Mouse (Mus musculus): ENCODE results near the gene Asgr1. TPM values are rescaled to one million over a fixed set of nuclear protein-coding genes. Genes with fewer than 3 reads are reported as not detected.
A peak's percentile ranks its signal among the peaks of the same experiment; 100 is the strongest.

Gene Asgr1
- polyA plus RNA-seq, 1 experiment from 2014 or later: 2.4 TPM

- no peak overlapping the region for H3K4me3 ChIP-seq (replicated peaks; ENCODE audit: low read length)
- no peaks in the 10 kb centered on the region for H3K36me3 ChIP-seq (replicated peaks; ENCODE audit: control insufficient read depth, insufficient read depth)
- no peaks in the 10 kb centered on the region for H3K4me1 ChIP-seq (replicated peaks; ENCODE audit: control insufficient read depth, insufficient read depth, low read length)
- DNase-seq (ENCODE audit: low spot score) (peak; percentile 86), ATAC-seq (ENCODE audit: low FRiP score) (no peak; the same call in 1 of the 2 replicates)
- H3K4me2 ChIP-seq (replicated peaks): peak overlapping the region; percentile 16; the same call in 1 of the 2 replicates
- WGBS: 41% methylated on average over 17 of the region's 17 CpGs
- H3K27ac ChIP-seq: no peak overlapping the region
- H3K9ac ChIP-seq: no peak overlapping the region
- no peaks in the 10 kb centered on the region for H3K27me3 ChIP-seq (ENCODE audit: control insufficient read depth, insufficient read depth, low read length)
- H3K9me3 ChIP-seq (ENCODE audit: control insufficient read depth, low read length): no peaks in the 10 kb centered on the region
Measured at GRCm38 (mm10) chr11:70074379-70075071, 20.6 kb downstream of the Asgr1 start.

GRCm38 (mm10) chr11:70075581-70075980 is 21.7 kb downstream of the Asgr1 start:
- Histone ChIP-seq H3K27ac (no peak overlapping the region), H3K36me3 (replicated peaks; ENCODE audit: control insufficient read depth, insufficient read depth) (no peaks in the 10 kb centered on the region), H3K4me1 (replicated peaks; ENCODE audit: control insufficient read depth, insufficient read depth, low read length) (no peaks in the 10 kb centered on the region), H3K9ac (no peak overlapping the region), H3K4me2 (replicated peaks) (no peak overlapping the region), H3K4me3 (replicated peaks; ENCODE audit: low read length) (no peak overlapping the region), H3K9me3 (ENCODE audit: control insufficient read depth, low read length) (no peaks in the 10 kb centered on the region), H3K27me3 (ENCODE audit: control insufficient read depth, insufficient read depth, low read length) (no peaks in the 10 kb centered on the region)
- DNase-seq (ENCODE audit: low spot score): no peak
- ATAC-seq (ENCODE audit: low FRiP score): no peak
- WGBS: 86% methylated on average over 6 of the region's 6 CpGs

GRCm38 (mm10) chr11:70077441-70077840 is 23.6 kb downstream of the Asgr1 start:
- 59% methylated on average over 2 of the region's 3 CpGs for WGBS
- ATAC-seq (ENCODE audit: low FRiP score) (no peak), DNase-seq (ENCODE audit: low spot score) (no peak)
- H3K9ac ChIP-seq: no peak overlapping the region
- H3K36me3 ChIP-seq (replicated peaks; ENCODE audit: control insufficient read depth, insufficient read depth): no peaks in the 10 kb centered on the region
- H3K9me3 ChIP-seq (ENCODE audit: control insufficient read depth, low read length): no peaks in the 10 kb centered on the region
- H3K4me1 ChIP-seq (replicated peaks; ENCODE audit: control insufficient read depth, insufficient read depth, low read length): no peaks in the 10 kb centered on the region
- H3K27ac ChIP-seq: no peak overlapping the region
- H3K4me3 ChIP-seq (replicated peaks; ENCODE audit: low read length): no peak overlapping the region
- H3K4me2 ChIP-seq (replicated peaks): no peak overlapping the region
- H3K27me3 ChIP-seq (ENCODE audit: control insufficient read depth, insufficient read depth, low read length): no peaks in the 10 kb centered on the region

DNA sequence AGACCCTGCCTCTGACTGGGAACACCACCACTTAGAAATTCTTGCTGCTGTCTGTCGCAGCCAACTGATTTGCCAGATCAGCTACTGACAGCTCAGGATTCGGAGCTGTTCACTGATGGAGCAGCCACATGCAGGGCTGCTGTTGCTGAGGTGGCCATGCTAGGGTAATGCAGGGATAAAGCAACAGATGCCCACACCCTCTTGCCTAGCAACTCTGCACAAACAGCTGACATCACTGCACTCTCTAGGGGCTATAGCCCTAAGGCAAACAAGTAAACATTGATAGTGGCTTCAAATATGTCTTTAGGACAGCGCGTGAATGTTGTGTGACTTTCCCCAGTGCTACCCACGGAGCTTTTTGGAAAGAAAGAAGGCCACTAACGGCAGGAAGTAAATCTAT is 25.3 kb downstream of the Asgr1 start:
- H3K27ac ChIP-seq: no peak overlapping the region
- DNase-seq (ENCODE audit: low spot score) (no peak), ATAC-seq (ENCODE audit: low FRiP score) (no peak)
- H3K27me3 ChIP-seq (ENCODE audit: control insufficient read depth, insufficient read depth, low read length): no peaks in the 10 kb centered on the region
- no peaks in the 10 kb centered on the region for H3K36me3 ChIP-seq (replicated peaks; ENCODE audit: control insufficient read depth, insufficient read depth)
- H3K9me3 ChIP-seq (ENCODE audit: control insufficient read depth, low read length): no peaks in the 10 kb centered on the region
- H3K4me3 ChIP-seq (replicated peaks; ENCODE audit: low read length): no peak overlapping the region
- WGBS: 75% methylated on average over 6 of the region's 6 CpGs
- no peak overlapping the region for H3K4me2 ChIP-seq (replicated peaks)
- H3K9ac ChIP-seq: no peak overlapping the region
- H3K4me1 ChIP-seq (replicated peaks; ENCODE audit: control insufficient read depth, insufficient read depth, low read length): no peaks in the 10 kb centered on the region

- DNase-seq (ENCODE audit: low spot score) (no peak), ATAC-seq (ENCODE audit: low FRiP score) (no peak)
- Histone ChIP-seq H3K9ac (no peak overlapping the region), H3K27ac (no peak overlapping the region), H3K4me2 (replicated peaks) (no peak overlapping the region), H3K9me3 (ENCODE audit: control insufficient read depth, low read length) (no peaks in the 10 kb centered on the region), H3K36me3 (replicated peaks; ENCODE audit: control insufficient read depth, insufficient read depth) (no peaks in the 10 kb centered on the region), H3K4me3 (replicated peaks; ENCODE audit: low read length) (no peak overlapping the region), H3K27me3 (ENCODE audit: control insufficient read depth, insufficient read depth, low read length) (no peaks in the 10 kb centered on the region), H3K4me1 (replicated peaks; ENCODE audit: control insufficient read depth, insufficient read depth, low read length) (no peaks in the 10 kb centered on the region)
- WGBS: 77% methylated on average over 7 of the region's 7 CpGs
Measured at GRCm38 (mm10) chr11:70079928-70080327, 26.0 kb downstream of the Asgr1 start.

GRCm38 (mm10) chr11:70080803-70081590 is 27.1 kb downstream of the Asgr1 start:
- H3K4me2 ChIP-seq (replicated peaks): no peak overlapping the region
- H3K9me3 ChIP-seq (ENCODE audit: control insufficient read depth, low read length): no peaks in the 10 kb centered on the region
- ATAC-seq (ENCODE audit: low FRiP score): no peak
- H3K36me3 ChIP-seq (replicated peaks; ENCODE audit: control insufficient read depth, insufficient read depth): no peaks in the 10 kb centered on the region
- H3K4me1 ChIP-seq (replicated peaks; ENCODE audit: control insufficient read depth, insufficient read depth, low read length): no peaks in the 10 kb centered on the region
- no peak for DNase-seq (ENCODE audit: low spot score)
- H3K27ac ChIP-seq: no peak overlapping the region
- H3K27me3 ChIP-seq (ENCODE audit: control insufficient read depth, insufficient read depth, low read length): no peaks in the 10 kb centered on the region
- no peak overlapping the region for H3K4me3 ChIP-seq (replicated peaks; ENCODE audit: low read length)
- WGBS: 83% methylated on average over 15 of the region's 15 CpGs
- H3K9ac ChIP-seq: no peak overlapping the region

DNA sequence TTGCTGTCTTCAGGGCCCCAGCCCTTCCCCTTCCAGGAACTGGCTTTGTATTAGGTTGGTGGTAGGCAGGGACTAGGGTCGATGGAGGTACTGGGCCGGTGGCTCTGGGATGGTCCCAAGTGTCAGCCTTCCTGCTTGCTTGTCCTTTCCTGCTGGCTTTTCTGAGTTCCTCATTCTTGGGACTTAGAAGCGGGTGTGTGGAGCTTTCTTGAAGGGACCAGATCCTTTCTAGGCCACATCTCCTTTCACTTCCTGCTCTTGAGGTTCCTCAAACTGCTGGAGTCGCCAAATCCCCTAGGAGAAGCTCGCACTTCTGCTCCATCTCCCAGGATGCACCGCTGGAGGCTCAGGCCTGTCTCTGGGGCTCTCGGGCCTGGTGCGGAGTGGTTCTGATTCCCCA is 30.7 kb downstream of the Asgr1 start:
- no peak overlapping the region for H3K4me2 ChIP-seq (replicated peaks)
- H3K27me3 ChIP-seq (ENCODE audit: control insufficient read depth, insufficient read depth, low read length): no peaks in the 10 kb centered on the region
- DNase-seq (ENCODE audit: low spot score) (no peak), ATAC-seq (ENCODE audit: low FRiP score) (no peak)
- no peak overlapping the region for H3K9ac ChIP-seq
- H3K9me3 ChIP-seq (ENCODE audit: control insufficient read depth, low read length): no peaks in the 10 kb centered on the region
- no peak overlapping the region for H3K27ac ChIP-seq
- WGBS: 80% methylated on average over 8 of the region's 8 CpGs
- no peak overlapping the region for H3K4me3 ChIP-seq (replicated peaks; ENCODE audit: low read length)
- H3K36me3 ChIP-seq (replicated peaks; ENCODE audit: control insufficient read depth, insufficient read depth): no peaks in the 10 kb centered on the region
- H3K4me1 ChIP-seq (replicated peaks; ENCODE audit: control insufficient read depth, insufficient read depth, low read length): no peaks in the 10 kb centered on the region

GRCm38 (mm10) chr11:70091986-70092783 is 38.3 kb downstream of the Asgr1 start, which contains the start of gene Asgr2:
Gene Asgr2, plus strand, starts transcription at chr11:70092644.
- H3K4me2 ChIP-seq (replicated peaks): no peak within 1 kb of the TSS
- H3K36me3 ChIP-seq (replicated peaks; ENCODE audit: control insufficient read depth, insufficient read depth): no peaks in the 10 kb centered on the region
- H3K9me3 ChIP-seq (ENCODE audit: control insufficient read depth, low read length): no peaks in the 10 kb centered on the region

DNA sequence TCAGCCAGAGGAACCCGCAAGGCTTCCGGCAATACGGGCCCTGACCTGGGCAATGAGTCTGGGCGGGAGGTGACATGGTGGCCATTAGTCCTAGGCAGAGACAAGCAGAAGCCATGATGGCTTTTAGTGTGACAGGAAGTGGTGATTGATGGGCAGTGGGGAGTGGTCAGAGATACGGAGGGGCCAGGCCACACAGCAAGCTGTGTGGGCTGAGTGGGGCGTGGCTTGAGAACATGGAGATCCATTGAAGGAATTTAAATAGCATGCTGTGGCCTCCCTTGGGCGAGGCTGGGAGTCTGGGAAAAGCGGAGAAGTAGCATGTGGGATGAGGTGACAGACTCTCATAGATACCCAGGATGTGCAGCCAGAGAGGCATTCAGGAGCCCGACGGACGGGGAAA is 43.5 kb downstream of the Asgr1 start:
- Histone ChIP-seq H3K27me3 (ENCODE audit: control insufficient read depth, insufficient read depth, low read length) (no peaks in the 10 kb centered on the region), H3K27ac (no peak overlapping the region), H3K4me1 (replicated peaks; ENCODE audit: control insufficient read depth, insufficient read depth, low read length) (no peaks in the 10 kb centered on the region), H3K4me2 (replicated peaks) (no peak overlapping the region), H3K9me3 (ENCODE audit: control insufficient read depth, low read length) (no peaks in the 10 kb centered on the region), H3K9ac (no peak overlapping the region), H3K36me3 (replicated peaks; ENCODE audit: control insufficient read depth, insufficient read depth) (no peaks in the 10 kb centered on the region), H3K4me3 (replicated peaks; ENCODE audit: low read length) (no peak overlapping the region)
- ATAC-seq (ENCODE audit: low FRiP score) (no peak), DNase-seq (ENCODE audit: low spot score) (no peak)
- 69% methylated on average over 11 of the region's 11 CpGs for WGBS

More at GRCm38 (mm10) chr11:70091986-70092783, 38.3 kb downstream of the Asgr1 start, which contains the start of gene Asgr2:
- H3K4me1 ChIP-seq (replicated peaks; ENCODE audit: control insufficient read depth, insufficient read depth, low read length): no peaks in the 10 kb centered on the region
- H3K4me3 ChIP-seq (replicated peaks; ENCODE audit: low read length): no peak within 1 kb of the TSS
- WGBS: 79% methylated on average over 12 of the region's 12 CpGs
- ATAC-seq (ENCODE audit: low FRiP score): no peak
- H3K27ac ChIP-seq: no peak within 1 kb of the TSS
- no peak within 1 kb of the TSS for H3K9ac ChIP-seq
- no peak for DNase-seq (ENCODE audit: low spot score)
- no peaks in the 10 kb centered on the region for H3K27me3 ChIP-seq (ENCODE audit: control insufficient read depth, insufficient read depth, low read length)
